7 mouse cellular contexts compared by ENCODE assay signal in the genomic region with DNA sequence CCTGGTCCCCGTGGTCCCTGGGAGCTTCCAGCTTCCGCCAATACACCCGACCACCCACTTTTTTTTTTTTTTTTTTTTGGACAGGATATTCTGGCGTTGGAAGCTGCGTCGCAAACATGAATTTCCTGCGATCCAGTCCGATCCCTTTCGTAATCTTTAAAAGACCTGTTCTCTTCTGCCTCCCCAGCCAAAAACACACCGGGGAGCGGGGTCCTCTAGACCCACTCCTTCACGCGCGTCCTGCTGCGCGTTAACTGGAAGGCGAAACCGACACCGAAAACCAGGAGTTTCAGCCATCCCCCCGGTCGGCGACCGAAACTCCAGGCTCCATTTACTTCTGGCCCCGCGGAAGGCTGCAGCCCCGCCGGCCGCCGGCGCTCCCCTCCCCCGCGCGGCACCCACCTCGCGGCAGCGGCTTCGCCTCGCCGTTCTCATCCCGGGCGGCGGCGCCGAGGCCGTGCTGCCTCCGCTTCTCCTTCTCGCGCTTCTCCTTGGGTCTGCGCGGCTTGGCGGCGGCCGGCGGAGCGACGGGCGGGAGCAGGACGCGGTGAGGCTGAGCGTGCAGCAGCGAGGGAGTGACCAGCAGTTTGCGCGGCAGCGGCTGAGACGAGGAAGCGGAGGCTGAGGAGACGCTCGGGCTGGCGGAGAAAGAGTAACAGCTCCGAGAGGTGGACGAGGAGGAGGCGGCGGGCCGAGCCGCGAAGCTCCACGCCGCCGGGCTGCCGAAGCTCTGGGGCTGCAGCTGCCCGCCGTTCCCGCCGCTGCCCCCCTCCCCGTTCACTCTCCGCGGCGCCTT. TPM values are rescaled to one million over a fixed set of nuclear protein-coding genes. Genes with fewer than 3 reads are reported as not detected.
DNase-seq lines count a peak whose midpoint lies in the region; ATAC-seq and TF ChIP-seq lines count a peak whose summit lies in the region.

No protein-coding gene starts in this region.

- H3K4me3 ChIP-seq in MEL (ENCODE audit: control insufficient read depth in 1 of 2, insufficient read depth in 1 of 2, low read depth in 2 of 2, low read length in 2 of 2), result peak overlapping the region; percentile 65 to 99
- peak overlapping the region; percentile 100 for H3K4me3 ChIP-seq in bone marrow, adult 2 months (replicated peaks; ENCODE audit: control insufficient read depth, low read depth, low read length)
- peak overlapping the region; percentile 89 for H3K4me3 ChIP-seq in hindbrain, embryonic 12.5 days

- peaks cover 67% of the 10 kb centered on the region for H3K79me2 ChIP-seq in MEL (ENCODE audit: control insufficient read depth, insufficient read depth, low read length, poor library complexity)

- TF ChIP-seq EP300 in MEL (IDR thresholded peaks at IDR 0.05; ENCODE audit: low read depth in 1 of 2, low read length in 2 of 2), result no peak

- no peak for TF ChIP-seq RAD21 in MEL (IDR thresholded peaks at IDR 0.05; ENCODE audit: low read depth, low read length)

- H3K4me1 ChIP-seq in MEL (ENCODE audit: control insufficient read depth in 1 of 2, insufficient read depth in 2 of 2, low read length in 2 of 2), result peaks cover 10 to 19% of the 10 kb centered on the region in 2 experiments
- H3K4me1 ChIP-seq in bone marrow, adult 2 months (ENCODE audit: control insufficient read depth, insufficient read depth, low read length), result peaks cover 6% of the 10 kb centered on the region
- peaks cover 15% of the 10 kb centered on the region for H3K4me1 ChIP-seq in hindbrain, embryonic 12.5 days

- peak; percentile 85 for ATAC-seq in hindbrain, embryonic 12.5 days (ENCODE audit: low FRiP score)
- ATAC-seq in megakaryocyte progenitor cell, adult 5-6 weeks (replicated peaks; ENCODE audit: poor library complexity), result peak; percentile 4

- TF ChIP-seq CTCF in MEL (IDR thresholded peaks at IDR 0.05 in 2 of 3, conservative IDR thresholded peaks at IDR 0.05 in 1 of 3; ENCODE audit: control insufficient read depth in 1 of 3, insufficient read depth in 1 of 3, low read depth in 2 of 3, low read length in 3 of 3, poor library complexity in 1 of 3, severe bottlenecking in 1 of 3), result no peak
- no peak for TF ChIP-seq CTCF in bone marrow, adult 2 months (IDR thresholded peaks at IDR 0.05; ENCODE audit: control insufficient read depth, insufficient read depth, low read length)

- H3K27ac ChIP-seq in MEL (ENCODE audit: control insufficient read depth, low read depth, low read length), result peak overlapping the region; percentile 81
- peak overlapping the region; percentile 99 for H3K27ac ChIP-seq in bone marrow, adult 2 months (ENCODE audit: control insufficient read depth, insufficient read depth, low read depth, low read length, poor library complexity)
- peak overlapping the region; percentile 99 for H3K27ac ChIP-seq in hindbrain, embryonic 12.5 days

- H3K9ac ChIP-seq in MEL (ENCODE audit: control insufficient read depth, low read depth, low read length, poor library complexity, severe bottlenecking), result peak overlapping the region; percentile 96
- H3K9ac ChIP-seq in hindbrain, embryonic 12.5 days, result peak overlapping the region; percentile 91

- intact Hi-C loops in left cerebral cortex, postnatal 4 days (cut with DNase I), result no loop called here

- H3K27me3 ChIP-seq in MEL (ENCODE audit: control insufficient read depth in 1 of 2, insufficient read depth in 2 of 2, low read length in 2 of 2), result no peaks in the 10 kb centered on the region
- no peaks in the 10 kb centered on the region for H3K27me3 ChIP-seq in hindbrain, embryonic 12.5 days

- H3K36me3 ChIP-seq in MEL (ENCODE audit: control insufficient read depth in 1 of 2, insufficient read depth in 2 of 2, low read length in 2 of 2), result peaks cover 0 to 23% of the 10 kb centered on the region in 2 experiments; a peak in 2 of 4 replicates
- no peaks in the 10 kb centered on the region for H3K36me3 ChIP-seq in hindbrain, embryonic 12.5 days

- DNase-seq in MEL (ENCODE audit: low read depth, low spot score), result peak; percentile 64
- DNase-seq in forelimb bud, embryonic 11.5 days (ENCODE audit: low read depth, low spot score), result peak; percentile 40
- DNase-seq in left cerebral cortex, postnatal 4 days, result peak; percentile 59
- DNase-seq in right cerebral cortex, postnatal 25 days, result peak; percentile 71

- H3K4me2 ChIP-seq in hindbrain, embryonic 12.5 days (replicated peaks), result peak overlapping the region; percentile 75

- no peaks in the 10 kb centered on the region for H3K9me3 ChIP-seq in MEL (replicated peaks; ENCODE audit: insufficient read depth, low read length)
- H3K9me3 ChIP-seq in hindbrain, embryonic 12.5 days (replicated peaks), result no peaks in the 10 kb centered on the region

- no peak for TF ChIP-seq POLR2A in MEL (IDR thresholded peaks at IDR 0.05; ENCODE audit: control insufficient read depth in 1 of 2, insufficient read depth in 1 of 2, low read depth in 1 of 2, low read length in 2 of 2, poor library complexity in 1 of 2)
- TF ChIP-seq POLR2A in bone marrow, adult 2 months (IDR thresholded peaks at IDR 0.05; ENCODE audit: borderline replicate concordance, control insufficient read depth, low read depth, low read length), result 0 out of 2 replicates have a peak, but pooled peaks have one; percentile 36

- under 1% methylated on average over 84 of the region's 88 CpGs for WGBS in bone marrow, adult 2 months
- WGBS in hindbrain, embryonic 12.5 days, result under 1% methylated on average over 76 of the region's 88 CpGs

TF ChIP-seq in MEL, 35 proteins besides CTCF, POLR2A, EP300 and RAD21:
- TF ChIP-seq UBTF (IDR thresholded peaks at IDR 0.05; ENCODE audit: borderline replicate concordance, insufficient read depth, low read depth, low read length), result peak; percentile 48
- peak; percentile 56 for TF ChIP-seq MAZ (IDR thresholded peaks at IDR 0.05; ENCODE audit: low read depth, low read length)
- no peak for TF ChIP-seq KAT2A (conservative IDR thresholded peaks at IDR 0.05; ENCODE audit: low read depth, low read length)
- TF ChIP-seq ZMIZ1 (IDR thresholded peaks at IDR 0.05; ENCODE audit: low read depth, low read length), result 0 out of 2 replicates have a peak, but pooled peaks have one; percentile 15
- peak; percentile 17; the same call in 1 of the 2 replicates for TF ChIP-seq SIN3A (IDR thresholded peaks at IDR 0.05; ENCODE audit: low read length)
- no peak for TF ChIP-seq TAL1 (IDR thresholded peaks at IDR 0.05; ENCODE audit: low read length)
- TF ChIP-seq MAX (IDR thresholded peaks at IDR 0.05; ENCODE audit: low read length), result 0 out of 2 replicates have a peak, but pooled peaks have one; percentile 33
- TF ChIP-seq MEF2A (IDR thresholded peaks at IDR 0.05; ENCODE audit: extremely low read depth, insufficient replicate concordance, low read depth, low read length, poor library complexity, severe bottlenecking), result no peak
- 0 out of 2 replicates have a peak, but pooled peaks have one; percentile 7 for TF ChIP-seq TBP (IDR thresholded peaks at IDR 0.05; ENCODE audit: low read depth, low read length)
- no peak for TF ChIP-seq BHLHE40 (IDR thresholded peaks at IDR 0.05; ENCODE audit: borderline replicate concordance, low read depth, low read length)
- TF ChIP-seq ZNF384 (IDR thresholded peaks at IDR 0.05; ENCODE audit: low read depth, low read length), result peak; percentile 80
- no peak for TF ChIP-seq JUND (IDR thresholded peaks at IDR 0.05; ENCODE audit: low read depth, low read length)
TF ChIP-seq in MEL: peak in this region for 7.

RNA-seq across cellular contexts. Expression of gene Rsbn1l, which starts 5.1 kb away (rescaled TPM):
- total RNA-seq in MEL (2012; rRNA removed), result 5.0 and 5.7 TPM in 2 replicates
- 10 to 100 TPM; 17.4 to 78.2 TPM for polyA plus RNA-seq in MEL (2012; ENCODE audit: insufficient read depth in 1 of 2, insufficient read length in 2 of 2, low read depth in 1 of 2, low replicate concordance in 2 of 2, missing spikeins in 1 of 2)
- polyA plus RNA-seq in bone marrow, adult 2 months (2011; ENCODE audit: insufficient read depth, insufficient read length, low replicate concordance, missing spikeins), result 13.8 and 18.7 TPM in 2 replicates
- 6.0 and 6.7 TPM in 2 replicates for polyA plus RNA-seq in hindbrain, embryonic 12.5 days (2016; fragmentation: Nextera tagmentation; extraction: Ambion mirVana)
- 10 to 100 TPM; 14.5 to 14.8 TPM for total RNA-seq in left cerebral cortex, postnatal 4 days (2021)
- 30.6 and 33.0 TPM in 2 replicates for total RNA-seq in megakaryocyte progenitor cell, adult 5-6 weeks (2015)
- total RNA-seq in megakaryocyte progenitor cell, adult 5-6 weeks (2017), result 16.8 and 39.3 TPM in 2 replicates

Comparison
In these comparisons a context has a peak if more than half of its experiments do, and no peak if none do; other contexts are left out.
1. Peak in every context shown above with its lines: DNase-seq, ATAC-seq, H3K4me3 ChIP-seq and H3K27ac ChIP-seq.